Mouse (Mus musculus) brain, embryonic 18.5 days (tissue): ENCODE measurements at regions not wholly inside any gene's neighbourhood (a gene's known extent, or its start where the extent isn't known, plus 50 kb on each side); places are given as distances from the start of the nearest gene placed in this dataset.

Experiments used
- DNase-seq: peaks from one replicate; pipeline ENCODE4 v3.0.0-alpha.2; 2012; ENCODE audit warnings: low read depth, low spot score

- DNase-seq = no peak
These were observed 904.1 kb downstream of the A830018L16Rik start for GRCm38 (mm10) chr1:12318029-12318428.

GRCm38 (mm10) chr1:12334186-12334585 is 920.3 kb downstream of the A830018L16Rik start:
- DNase-seq = no peak

- no peak for DNase-seq
These were observed 931.0 kb downstream of the A830018L16Rik start for GRCm38 (mm10) chr1:12344726-12345438.

- peak; percentile 10 for DNase-seq
These were observed 931.5 kb downstream of the A830018L16Rik start for GRCm38 (mm10) chr1:12345439-12345819.

- DNase-seq = no peak
These were observed 940.6 kb downstream of the A830018L16Rik start for GRCm38 (mm10) chr1:12354531-12354930.

- DNase-seq = no peak
These were observed 954.0 kb downstream of the A830018L16Rik start for GRCm38 (mm10) chr1:12367872-12368271.

- no peak for DNase-seq
These were observed 959.1 kb downstream of the A830018L16Rik start for GRCm38 (mm10) chr1:12372968-12373367.

- no peak for DNase-seq
These were observed 984.4 kb downstream of the A830018L16Rik start for GRCm38 (mm10) chr1:12398146-12398884.

GRCm38 (mm10) chr1:12405391-12406270 is 991.7 kb downstream of the A830018L16Rik start:
- DNase-seq = no peak

GRCm38 (mm10) chr1:12409738-12410523 is 996.0 kb downstream of the A830018L16Rik start:
- DNase-seq = peak; percentile 39

GRCm38 (mm10) chr1:12410524-12410886 is 996.6 kb downstream of the A830018L16Rik start:
- DNase-seq = no peak

GRCm38 (mm10) chr1:12424510-12424909 is 1010.6 kb downstream of the A830018L16Rik start:
- DNase-seq = no peak

- no peak for DNase-seq
These were observed 1024.0 kb downstream of the A830018L16Rik start for GRCm38 (mm10) chr1:12437894-12438293.

- DNase-seq = no peak
These were observed 1052.3 kb downstream of the A830018L16Rik start for GRCm38 (mm10) chr1:12466255-12466654.

- DNase-seq = no peak
These were observed 1065.3 kb downstream of the A830018L16Rik start for GRCm38 (mm10) chr1:12478983-12479763.

- DNase-seq = no peak
These were observed 1086.5 kb downstream of the A830018L16Rik start for GRCm38 (mm10) chr1:12500442-12500841.

GRCm38 (mm10) chr1:12507997-12508396 is 1094.1 kb downstream of the A830018L16Rik start:
- no peak for DNase-seq

- DNase-seq = no peak
These were observed 1096.4 kb downstream of the A830018L16Rik start for GRCm38 (mm10) chr1:12510129-12510816.

GRCm38 (mm10) chr1:12519601-12520000 is 1105.7 kb downstream of the A830018L16Rik start:
- DNase-seq = no peak

GRCm38 (mm10) chr1:12555859-12556258 is 1142.0 kb downstream of the A830018L16Rik start:
- DNase-seq = no peak
